Mouse (Mus musculus): ENCODE measurements around the gene Cacna1d.

Gene Cacna1d

GRCm38 (mm10) chr14:30079729-30080128 lies 411.5 kb downstream of the Cacna1d start:
- DNase-seq (ENCODE audit: low spot score): no peak

- no peak for DNase-seq (ENCODE audit: low spot score)
These were observed 413.0 kb downstream of the Cacna1d start for GRCm38 (mm10) chr14:30078115-30078808.

GRCm38 (mm10) chr14:30075268-30075887 lies 415.9 kb downstream of the Cacna1d start:
- DNase-seq (ENCODE audit: low spot score): no peak

- DNase-seq (ENCODE audit: low spot score): no peak
These were observed 422.7 kb downstream of the Cacna1d start for GRCm38 (mm10) chr14:30068566-30068965.

- no peak for DNase-seq (ENCODE audit: low spot score)
These were observed 424.5 kb downstream of the Cacna1d start for GRCm38 (mm10) chr14:30066752-30067151.

- DNase-seq (ENCODE audit: low spot score): no peak
These were observed 426.4 kb downstream of the Cacna1d start for GRCm38 (mm10) chr14:30064864-30065263.

GRCm38 (mm10) chr14:30056031-30056766 lies 435.1 kb downstream of the Cacna1d start:
- DNase-seq (ENCODE audit: low spot score): no peak

- no peak for DNase-seq (ENCODE audit: low spot score)
These were observed 436.3 kb downstream of the Cacna1d start for GRCm38 (mm10) chr14:30054922-30055321.

GRCm38 (mm10) chr14:30050280-30050679 lies 441.0 kb downstream of the Cacna1d start:
- DNase-seq (ENCODE audit: low spot score): no peak

- DNase-seq (ENCODE audit: low spot score): no peak
These were observed 443.2 kb downstream of the Cacna1d start for GRCm38 (mm10) chr14:30048049-30048448.

GRCm38 (mm10) chr14:30046976-30047375 lies 444.3 kb downstream of the Cacna1d start:
- DNase-seq (ENCODE audit: low spot score): no peak

- no peak for DNase-seq (ENCODE audit: low spot score)
These were observed 445.5 kb downstream of the Cacna1d start for GRCm38 (mm10) chr14:30045704-30046220.

GRCm38 (mm10) chr14:30045239-30045638 lies 446.0 kb downstream of the Cacna1d start:
- no peak for DNase-seq (ENCODE audit: low spot score)

GRCm38 (mm10) chr14:30043356-30043940 lies 447.8 kb downstream of the Cacna1d start:
- no peak for DNase-seq (ENCODE audit: low spot score)

GRCm38 (mm10) chr14:30041836-30042235 lies 449.4 kb downstream of the Cacna1d start:
- no peak for DNase-seq (ENCODE audit: low spot score)

GRCm38 (mm10) chr14:30039413-30039812 lies 451.8 kb downstream of the Cacna1d start:
- DNase-seq (ENCODE audit: low spot score): no peak

GRCm38 (mm10) chr14:30038431-30038830 lies 452.8 kb downstream of the Cacna1d start:
- DNase-seq (ENCODE audit: low spot score): no peak

- no peak for DNase-seq (ENCODE audit: low spot score)
These were observed 457.9 kb downstream of the Cacna1d start for GRCm38 (mm10) chr14:30033405-30033804.

GRCm38 (mm10) chr14:30027378-30027777 lies 463.9 kb downstream of the Cacna1d start:
- peak; percentile 48 for DNase-seq (ENCODE audit: low spot score)

- DNase-seq (ENCODE audit: low spot score): peak; percentile 20
These were observed 466.9 kb downstream of the Cacna1d start for GRCm38 (mm10) chr14:30024387-30024786.

GRCm38 (mm10) chr14:30022471-30022870 lies 468.8 kb downstream of the Cacna1d start:
- DNase-seq (ENCODE audit: low spot score): no peak

- no peak for DNase-seq (ENCODE audit: low spot score)
These were observed 471.3 kb downstream of the Cacna1d start for GRCm38 (mm10) chr14:30019792-30020575.

Data from T-cell, adult 2 months (primary cell).